Mouse (Mus musculus) lung, adult 2 months (tissue): ENCODE data around the gene Purb.

Experiments
- CTCF ChIP-seq: fragments of 200-500 bp; IDR thresholded peaks from 2 replicates; pipeline ENCODE4 v1.5.1; 2011; ENCODE audit warnings: mild to moderate bottlenecking, low read length, control low read depth; ENCODE audit not compliant: insufficient read depth
- POLR2A ChIP-seq: fragments of 200-500 bp; IDR thresholded peaks from 2 replicates; pipeline ENCODE4 v1.6.1; 2011; ENCODE audit warnings: low read depth, mild to moderate bottlenecking, control low read depth, low read length, borderline replicate concordance; ENCODE audit errors: extremely low read depth

- TF ChIP-seq CTCF, result no peak
- TF ChIP-seq POLR2A, result no peak
Observed at GRCm38 (mm10) chr11:6481669-6482185, 6.0 kb upstream of the Purb start.
